Mouse (Mus musculus): ENCODE measurements around the gene Gm5148.

Gene Gm5148

DNA sequence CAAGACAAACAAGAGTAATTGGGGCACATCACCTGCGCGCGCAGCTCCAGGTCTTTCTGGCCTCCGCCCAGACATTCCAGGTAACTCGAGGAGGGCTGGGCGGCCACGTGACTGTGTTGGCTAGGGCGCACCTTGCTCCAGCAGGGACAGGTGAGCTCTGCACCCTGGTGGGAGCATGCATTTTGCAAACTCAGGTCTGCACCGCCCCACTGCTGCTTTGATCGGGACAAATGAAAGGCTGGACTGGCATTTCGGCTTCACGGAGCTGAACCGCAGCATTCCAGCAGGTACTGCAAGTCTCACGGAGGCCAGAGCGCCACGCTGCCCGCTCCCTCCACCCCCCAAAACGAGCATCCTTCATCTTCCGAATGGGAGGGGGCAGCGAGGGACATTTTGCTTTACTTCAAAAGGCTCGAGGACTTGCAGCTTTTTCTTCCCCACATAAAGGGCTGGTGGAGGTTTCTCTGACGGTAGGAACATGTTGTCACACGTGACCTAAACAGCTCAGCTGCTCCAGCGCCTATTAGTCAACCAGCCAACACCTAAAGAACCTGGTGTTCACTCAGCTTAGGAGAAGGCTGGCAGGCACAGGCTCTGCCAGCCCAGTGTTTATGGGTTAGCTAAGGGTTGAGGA, at the start of gene Gm5148:
Gene Gm5148, minus strand, starts transcription at position 320 of the 634 bp plus-strand sequence.
- DNase-seq (ENCODE audit: low spot score in 2 of 2) = peak; percentile 73 to 84

GRCm38 (mm10) chr3:37770951-37771350, 46.7 kb upstream of the Gm5148 start:
- DNase-seq (ENCODE audit: low spot score in 2 of 2) = no peak

DNA sequence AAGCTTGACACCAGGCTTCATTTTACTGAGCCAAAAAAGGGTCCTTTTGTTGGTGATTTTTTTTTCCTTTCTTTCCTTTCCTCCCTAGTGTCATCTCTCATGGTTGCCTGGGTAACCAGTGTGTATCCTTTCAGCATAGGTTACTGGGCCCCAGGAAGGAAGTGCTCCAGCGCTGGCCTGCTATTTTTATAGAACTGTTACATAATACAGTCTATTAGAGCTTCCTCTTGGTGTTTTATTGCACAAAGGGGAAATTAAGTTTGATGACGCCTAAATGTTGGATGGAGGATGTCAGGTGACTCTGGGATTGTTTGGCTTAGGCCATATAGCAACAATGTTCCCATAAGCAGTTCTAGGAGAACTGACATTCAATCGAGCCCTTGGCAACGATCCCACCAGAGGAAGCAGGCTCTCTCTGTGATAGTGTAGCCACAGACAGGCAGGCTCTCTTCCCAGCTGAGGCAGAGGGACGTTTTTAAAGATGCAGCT, 45.0 kb upstream of the Gm5148 start:
- DNase-seq (ENCODE audit: low spot score in 2 of 2) = no peak

DNA sequence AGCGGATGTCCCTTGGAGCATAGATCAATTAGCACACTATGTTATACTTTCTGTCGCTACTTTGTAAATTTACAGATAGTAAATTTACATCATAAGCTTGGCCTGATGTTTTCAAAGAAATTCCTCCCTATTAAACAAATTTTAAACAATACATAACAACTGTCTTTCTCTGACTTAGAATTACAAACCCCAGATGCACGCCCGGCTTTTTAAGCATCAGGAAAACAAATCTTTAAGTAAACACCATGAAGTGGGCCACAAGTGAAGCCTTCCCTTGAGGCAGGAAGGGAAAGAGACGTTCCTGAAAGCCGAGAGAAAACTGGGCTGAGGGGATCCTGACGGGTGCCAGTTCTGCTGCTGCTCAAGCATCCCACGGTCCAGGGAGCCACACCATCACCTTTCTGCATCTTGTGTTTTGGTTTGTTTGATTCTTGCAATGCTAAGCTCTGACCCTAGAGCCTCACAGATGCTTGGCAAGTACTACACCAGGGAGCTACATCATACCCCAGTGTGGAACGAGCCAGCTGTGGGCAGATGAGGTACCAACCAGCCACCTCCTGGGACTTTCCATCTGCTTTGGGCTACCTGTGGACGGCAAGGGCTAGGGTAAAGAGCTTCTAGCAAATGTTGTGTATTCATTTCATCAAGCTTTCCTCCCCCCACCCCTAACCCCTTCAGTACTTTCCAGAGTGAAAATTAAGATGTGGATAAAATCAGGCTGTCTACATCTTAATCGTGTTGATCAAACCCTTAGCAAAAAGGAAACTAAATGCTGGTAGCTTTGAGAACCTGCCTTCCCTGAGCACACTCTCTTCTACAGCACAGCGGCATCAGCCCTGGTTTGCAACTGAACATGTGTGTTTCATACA, 43.1 kb upstream of the Gm5148 start:
- no peak for DNase-seq (ENCODE audit: low spot score in 2 of 2)

- no peak for DNase-seq (ENCODE audit: low spot score in 2 of 2)
These were observed 42.3 kb upstream of the Gm5148 start for GRCm38 (mm10) chr3:37766628-37767027.

- no peak for DNase-seq (ENCODE audit: low spot score in 2 of 2)
These were observed 41.7 kb upstream of the Gm5148 start for GRCm38 (mm10) chr3:37765971-37766370.

DNA sequence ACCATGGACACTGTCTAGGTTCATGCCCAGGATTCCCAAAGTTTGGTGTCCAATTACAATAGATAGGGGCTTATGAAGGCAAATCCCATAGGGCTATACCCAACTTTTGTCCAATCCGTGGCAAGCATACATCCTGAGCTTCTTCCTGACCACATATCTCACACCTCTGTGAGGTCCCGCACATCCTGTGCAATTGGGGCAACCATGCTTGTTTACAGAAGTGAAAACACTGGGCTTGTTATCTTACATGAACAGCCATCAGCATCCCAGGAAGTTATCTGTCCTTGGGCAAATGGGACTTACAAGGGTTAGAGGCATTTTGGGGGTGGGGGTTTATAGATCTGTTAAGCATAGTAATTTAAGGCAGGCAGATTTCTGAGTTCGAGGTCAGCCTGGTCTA, 41.0 kb upstream of the Gm5148 start:
- no peak for DNase-seq (ENCODE audit: low spot score in 2 of 2)

DNA sequence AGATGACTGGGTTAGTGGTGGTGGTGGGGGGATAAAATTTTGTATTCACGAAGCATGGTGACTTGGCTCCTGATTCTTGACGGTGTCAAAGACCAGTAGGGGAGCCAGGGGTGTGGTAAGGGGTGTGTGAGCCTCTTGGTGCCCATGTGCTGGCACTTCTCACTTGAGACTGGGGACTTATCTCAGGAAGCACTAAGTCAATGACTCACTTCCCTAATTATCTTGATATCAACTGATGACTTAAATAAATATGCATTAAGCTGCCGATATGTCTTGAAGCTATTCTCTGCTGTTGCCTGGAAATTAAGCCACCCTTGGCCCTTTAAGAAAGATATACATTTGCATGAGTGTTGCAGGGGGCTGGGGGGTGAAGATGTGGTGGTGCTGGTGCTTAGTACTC, 38.0 kb upstream of the Gm5148 start:
- no peak for DNase-seq (ENCODE audit: low spot score in 2 of 2)

- no peak for DNase-seq (ENCODE audit: low spot score in 2 of 2)
These were observed 37.5 kb upstream of the Gm5148 start for GRCm38 (mm10) chr3:37761741-37762140.

DNA sequence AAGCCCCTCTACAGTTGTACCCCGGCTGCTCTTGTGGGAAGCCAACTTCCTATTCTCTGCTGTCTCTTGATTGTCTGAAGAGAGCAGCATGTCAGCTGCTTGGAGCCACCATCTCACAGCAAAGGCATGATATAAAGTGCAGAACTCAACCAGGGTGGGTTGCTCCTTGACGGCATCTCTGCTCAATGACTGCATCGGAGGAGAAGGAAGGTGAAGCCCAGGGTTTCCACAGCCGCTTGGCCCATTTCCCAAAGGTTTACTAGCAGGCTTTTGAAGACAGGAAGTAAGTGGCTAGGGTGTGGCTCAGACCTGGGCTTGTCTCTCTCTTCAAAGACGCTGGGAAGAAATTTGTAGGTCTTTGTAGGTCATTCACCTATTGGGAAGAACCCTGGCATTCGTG, 36.6 kb upstream of the Gm5148 start:
- no peak for DNase-seq (ENCODE audit: low spot score in 2 of 2)

DNA sequence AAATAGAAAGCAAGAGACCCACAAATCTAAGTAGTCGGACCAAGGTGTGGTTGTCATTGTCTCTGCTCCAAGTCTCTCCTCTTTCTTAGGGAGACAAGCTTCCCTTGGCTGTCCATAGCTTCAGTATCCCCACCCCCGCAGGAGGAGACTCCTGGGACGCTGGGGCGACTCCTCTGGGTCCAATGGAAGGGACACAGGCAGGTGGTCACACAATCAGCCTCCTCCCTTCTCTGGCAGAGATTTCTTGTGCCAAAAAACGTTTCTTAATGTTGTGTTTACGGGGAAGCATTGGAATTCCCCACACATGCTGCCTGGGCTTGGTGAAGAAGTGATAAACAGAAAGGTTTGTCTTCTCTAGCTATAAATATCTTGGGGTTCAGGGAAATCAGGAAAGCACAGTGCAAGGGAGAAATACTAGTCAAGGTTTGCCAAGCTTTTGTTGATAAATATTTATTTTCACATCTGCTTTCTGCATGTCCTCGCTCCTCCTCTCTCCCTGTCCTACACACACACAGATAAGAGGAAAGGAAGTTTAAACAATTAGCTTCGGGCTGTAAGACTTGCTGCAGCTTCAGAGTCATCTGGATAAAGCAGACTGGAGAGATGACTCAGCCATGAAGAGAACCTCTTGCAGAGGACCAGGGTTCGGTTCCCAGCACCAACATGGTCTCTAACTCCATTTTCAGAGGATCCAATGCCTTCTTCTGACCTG, 34.5 kb upstream of the Gm5148 start:
- DNase-seq (ENCODE audit: low spot score in 2 of 2) = no peak

DNA sequence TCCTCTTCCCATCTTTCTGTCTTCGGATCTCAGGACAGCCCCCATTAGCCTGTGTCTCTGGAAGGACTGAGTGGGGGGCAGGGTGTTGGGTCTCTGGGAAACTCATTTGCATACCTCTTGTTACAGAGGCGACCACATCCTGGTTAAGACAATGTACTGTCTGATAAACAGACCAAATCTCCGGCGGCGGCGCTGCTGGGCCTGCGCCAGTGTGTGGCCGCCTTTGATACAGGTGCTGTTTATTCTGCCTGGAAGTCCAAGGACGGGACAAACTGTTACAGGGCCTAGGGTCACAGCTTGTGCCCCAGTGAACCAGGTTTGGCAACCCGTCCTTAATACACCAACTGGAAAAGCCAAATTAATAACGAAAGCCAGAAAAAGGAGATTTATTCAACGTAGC, 33.8 kb upstream of the Gm5148 start:
- no peak for DNase-seq (ENCODE audit: low spot score in 2 of 2)

DNA sequence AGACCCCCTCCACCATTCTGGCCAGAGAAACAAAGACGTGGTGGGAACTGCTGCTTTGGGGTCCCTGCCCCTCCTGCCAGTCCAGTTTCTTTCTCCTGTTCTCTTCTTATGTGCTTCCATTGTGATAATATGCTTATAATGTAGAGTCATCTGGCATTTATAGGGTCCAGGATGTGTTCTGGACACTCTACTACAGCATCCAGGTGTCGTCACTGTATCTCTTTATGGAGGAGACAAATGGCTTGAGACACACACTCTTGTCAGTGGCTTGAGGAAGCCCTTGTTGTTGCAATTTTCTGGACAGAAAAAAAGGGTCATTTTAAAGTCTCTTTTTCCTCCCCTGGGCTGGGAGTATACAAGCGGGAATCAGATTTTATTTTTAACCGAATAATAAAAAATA, 33.3 kb upstream of the Gm5148 start:
- DNase-seq (ENCODE audit: low spot score in 2 of 2) = no peak

DNA sequence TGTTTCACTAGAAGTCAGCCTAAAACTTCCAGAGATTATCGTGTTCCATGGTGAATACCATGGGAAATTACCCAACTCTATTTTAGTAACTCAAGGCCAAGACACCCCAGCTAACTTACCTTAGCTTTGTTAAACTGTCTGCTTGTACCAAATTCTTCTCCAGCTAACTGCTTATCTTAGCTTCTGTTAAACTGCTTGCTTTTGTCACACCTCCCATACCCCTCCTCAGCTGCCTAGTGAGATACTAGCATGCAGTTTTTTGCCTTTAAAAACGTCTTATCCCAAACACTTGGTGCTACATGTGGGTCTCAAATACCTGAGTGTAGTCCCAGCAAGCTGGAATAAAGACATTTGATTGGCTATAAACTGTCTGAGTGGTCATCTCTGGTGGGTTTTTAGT, 31.7 kb upstream of the Gm5148 start:
- DNase-seq (ENCODE audit: low spot score in 2 of 2) = no peak

- no peak for DNase-seq (ENCODE audit: low spot score in 2 of 2)
These were observed 30.3 kb upstream of the Gm5148 start for GRCm38 (mm10) chr3:37754639-37755038.

DNA sequence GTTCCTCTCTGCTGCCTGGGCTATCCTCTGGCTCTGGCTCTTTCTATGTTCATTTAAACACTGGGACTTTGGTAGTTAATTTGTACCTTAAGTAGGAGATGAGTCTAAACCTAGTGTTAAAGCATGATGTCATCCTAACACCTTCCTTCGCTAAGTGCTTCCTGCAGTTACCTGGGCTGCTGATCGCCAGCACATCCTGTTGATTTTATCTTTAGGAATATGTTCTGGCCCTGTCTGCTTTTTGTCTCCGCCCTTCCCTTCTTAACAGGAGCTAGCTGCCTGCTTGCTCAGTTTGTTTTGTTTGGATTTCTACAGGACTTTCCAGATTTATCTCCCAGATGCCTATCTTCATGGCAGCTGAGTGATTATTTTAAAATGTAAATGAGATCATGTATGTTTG, 28.9 kb upstream of the Gm5148 start:
- DNase-seq (ENCODE audit: low spot score in 2 of 2) = no peak

GRCm38 (mm10) chr3:37748002-37748733, 23.9 kb upstream of the Gm5148 start:
- no peak for DNase-seq (ENCODE audit: low spot score in 2 of 2)

GRCm38 (mm10) chr3:37747258-37748001, 23.1 kb upstream of the Gm5148 start:
- no peak for DNase-seq (ENCODE audit: low spot score in 2 of 2)

DNA sequence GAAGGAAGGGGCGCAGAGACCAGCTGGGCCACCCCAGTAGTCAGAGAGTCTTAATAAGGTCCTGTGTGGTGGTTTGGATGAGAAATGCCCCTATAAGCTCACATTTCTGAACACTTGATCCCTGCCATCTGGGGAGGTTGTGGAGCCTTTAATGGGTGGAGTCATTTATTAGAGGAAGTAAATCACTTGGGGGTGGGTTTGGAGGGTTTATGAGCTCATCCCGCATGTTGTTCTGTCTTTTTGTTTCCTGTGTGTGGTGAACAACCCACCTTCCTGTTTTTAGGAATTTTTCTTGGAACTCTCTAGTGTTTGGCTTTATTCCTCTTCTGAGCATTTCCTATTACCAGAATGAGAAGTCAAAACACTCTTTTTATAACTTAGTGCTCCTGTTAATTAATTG, 19.8 kb upstream of the Gm5148 start:
- no peak for DNase-seq (ENCODE audit: low spot score in 2 of 2)

GRCm38 (mm10) chr3:37739996-37740395, 15.7 kb upstream of the Gm5148 start:
- no peak for DNase-seq (ENCODE audit: low spot score in 2 of 2)
